Mouse (Mus musculus) lung, postnatal 0 days (tissue): ENCODE measurements around the gene Padi2. TPM values are rescaled to one million over a fixed set of nuclear protein-coding genes. Genes with fewer than 3 reads are reported as not detected.

Experiments
- ATAC-seq: fragments of 200-750 bp; cut with Nextera tagmentation; 2 replicates; pipeline ENCODE4 v1.8.0; 2017; ENCODE audit warnings: moderate library complexity
- DNase-seq: peaks from one replicate; pipeline ENCODE4 v3.0.0-alpha.2; 2016; ENCODE audit warnings: low spot score
- H3K27ac ChIP-seq: fragments of 300-500 bp; sonication (generic); 2 replicates; pipeline ENCODE4 v1.5.1; 2014; ENCODE audit warnings: antibody characterized with exemption, mild to moderate bottlenecking, low read length, mixed read lengths
- H3K27me3 ChIP-seq: fragments of 300-500 bp; sonication (generic); replicated peaks from 2 replicates; pipeline ENCODE4 v1.6.1; 2014; ENCODE audit warnings: low read length, mixed read lengths; ENCODE audit not compliant: insufficient read depth
- H3K36me3 ChIP-seq: fragments of 300-500 bp; sonication (generic); 2 replicates; pipeline ENCODE4 v1.6.1; 2014; ENCODE audit warnings: low read length, mixed read lengths; ENCODE audit not compliant: insufficient read depth
- H3K4me1 ChIP-seq: fragments of 300-500 bp; sonication (generic); 2 replicates; pipeline ENCODE4 v1.6.1; 2014; ENCODE audit warnings: antibody characterized with exemption, low read depth, low read length, mixed read lengths; ENCODE audit not compliant: insufficient read depth
- H3K4me2 ChIP-seq: fragments of 300-500 bp; sonication (generic); replicated peaks from 2 replicates; pipeline ENCODE4 v1.6.1; 2014; ENCODE audit warnings: low read depth, mild to moderate bottlenecking, low read length, moderate library complexity, mixed read lengths
- H3K4me3 ChIP-seq: fragments of 300-500 bp; sonication (generic); 2 replicates; pipeline ENCODE4 v1.5.1; 2014; ENCODE audit warnings: low read depth, low read length
- H3K9ac ChIP-seq: fragments of 300-500 bp; sonication (generic); replicated peaks from 2 replicates; pipeline ENCODE4 v1.6.1; 2014; ENCODE audit warnings: low read depth, mild to moderate bottlenecking
- H3K9me3 ChIP-seq: fragments of 300-500 bp; sonication (generic); 2 replicates; pipeline ENCODE4 v1.6.1; 2016; ENCODE audit warnings: low read length, mixed read lengths
- CTCF ChIP-seq: IDR thresholded peaks from 2 replicates; pipeline ENCODE4 v1.5.1; 2016; ENCODE audit warnings: antibody characterized with exemption, mild to moderate bottlenecking
- EP300 ChIP-seq: IDR thresholded peaks from 2 replicates; pipeline ENCODE4 v1.6.1; 2016; ENCODE audit warnings: antibody characterized with exemption, mild to moderate bottlenecking, control low read depth
- WGBS: fragments of 180-500 bp; shearing (Covaris S2); extraction: QIAGEN DNeasy Blood & Tissue Kit; methylation state at CpG from one replicate; pipeline ENCODE4 v1.1.7; 2014; 5-methylcytosine and 5-hydroxymethylcytosine counted together
- polyA plus RNA-seq: library from polyadenylated mRNA; unstranded; fragments of >200 nt; fragmentation: Nextera tagmentation; extraction: Ambion mirVana; gene quantifications from 2 replicates; pipeline ENCODE4 v1.2.1, GENCODE M21; 2015

Padi2 gene
- polyA plus RNA-seq, 1 experiment from 2014 or later = 0.94 TPM

DNA sequence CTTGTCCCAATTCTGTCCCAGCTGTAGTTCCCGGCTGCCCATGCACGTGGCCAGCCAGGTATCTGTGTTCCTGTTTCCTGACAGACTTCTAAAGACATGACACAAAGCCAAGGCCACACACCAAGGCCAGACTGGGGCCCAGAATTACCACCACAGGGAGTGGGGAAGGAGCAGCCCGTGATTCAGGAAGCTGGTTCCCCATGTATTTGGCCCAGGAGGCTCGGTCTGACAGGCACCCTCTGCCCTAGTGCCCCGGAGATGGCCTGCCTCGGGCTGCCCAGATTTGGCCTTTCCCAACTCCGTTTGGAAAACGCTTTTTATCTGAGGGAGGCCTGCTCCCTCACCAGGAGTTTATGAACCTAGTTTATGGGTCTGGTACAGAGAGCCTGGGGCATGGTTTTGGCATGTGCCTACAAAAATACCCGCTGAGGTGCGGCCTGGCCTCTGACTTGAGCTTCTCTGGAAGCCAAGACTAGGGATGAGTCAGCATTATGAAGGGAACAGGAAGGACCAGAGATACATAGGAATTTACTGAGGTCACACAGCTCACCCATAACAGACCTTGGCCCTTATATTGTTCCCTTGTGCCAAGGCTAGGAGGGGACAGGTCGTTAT is 44.0 kb upstream of the Padi2 start:
- WGBS = 77% methylated on average over 11 of the region's 11 CpGs

DNA sequence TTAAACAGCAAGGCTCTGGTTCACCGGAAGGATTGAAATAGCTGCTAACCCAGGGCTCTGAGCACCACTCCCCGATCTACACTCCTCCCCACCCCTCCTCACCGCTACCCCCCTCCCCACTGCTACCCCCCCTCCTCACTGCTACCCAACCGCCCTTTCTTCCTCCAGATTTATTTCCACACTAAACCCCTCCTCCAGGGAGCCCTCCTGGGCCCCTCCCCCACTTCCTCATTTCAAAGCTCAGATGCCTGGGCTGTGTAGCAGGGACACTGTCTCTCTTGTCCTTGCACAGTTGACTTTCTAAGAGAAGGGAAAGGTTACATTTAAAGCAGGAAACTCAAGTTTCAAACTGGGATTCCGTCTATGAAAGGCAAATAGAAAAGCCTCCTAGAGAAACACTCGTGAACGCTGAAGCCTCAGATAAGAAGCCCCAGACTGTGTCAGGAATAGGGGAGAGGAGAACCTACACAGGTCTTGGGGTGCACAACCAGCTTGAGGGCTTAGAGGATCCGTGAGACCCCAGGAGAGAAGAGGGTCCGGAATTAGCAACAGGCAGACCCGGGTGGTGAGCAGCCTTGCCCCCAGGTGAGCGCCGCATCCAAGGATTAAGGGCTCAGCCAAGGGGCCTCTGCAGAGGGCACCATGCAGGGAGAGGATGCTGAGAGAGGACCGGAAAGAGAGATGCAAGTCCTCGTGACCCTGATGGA is 37.5 kb upstream of the Padi2 start:
- 6% methylated on average over 14 of the region's 14 CpGs for WGBS
- Histone ChIP-seq H3K9ac (no peak overlapping the region), H3K27me3 (no peaks in the 10 kb centered on the region), H3K4me3 (no peak overlapping the region), H3K27ac (no peak overlapping the region), H3K4me2 (no peak overlapping the region), H3K9me3 (no peaks in the 10 kb centered on the region), H3K4me1 (no peaks in the 10 kb centered on the region), H3K36me3 (no peaks in the 10 kb centered on the region)
- TF ChIP-seq EP300 (no peak), CTCF (no peak)
- ATAC-seq = no peak
- DNase-seq = peak; percentile 52

More for the DNA sequence above, 44.0 kb upstream of the Padi2 start:
- Histone ChIP-seq H3K27ac (no peak overlapping the region), H3K9me3 (no peaks in the 10 kb centered on the region), H3K27me3 (no peaks in the 10 kb centered on the region), H3K4me2 (no peak overlapping the region), H3K4me1 (no peaks in the 10 kb centered on the region), H3K9ac (no peak overlapping the region), H3K36me3 (no peaks in the 10 kb centered on the region), H3K4me3 (no peak overlapping the region)
- ATAC-seq = no peak
- DNase-seq = no peak
- TF ChIP-seq CTCF (no peak), EP300 (no peak)

DNA sequence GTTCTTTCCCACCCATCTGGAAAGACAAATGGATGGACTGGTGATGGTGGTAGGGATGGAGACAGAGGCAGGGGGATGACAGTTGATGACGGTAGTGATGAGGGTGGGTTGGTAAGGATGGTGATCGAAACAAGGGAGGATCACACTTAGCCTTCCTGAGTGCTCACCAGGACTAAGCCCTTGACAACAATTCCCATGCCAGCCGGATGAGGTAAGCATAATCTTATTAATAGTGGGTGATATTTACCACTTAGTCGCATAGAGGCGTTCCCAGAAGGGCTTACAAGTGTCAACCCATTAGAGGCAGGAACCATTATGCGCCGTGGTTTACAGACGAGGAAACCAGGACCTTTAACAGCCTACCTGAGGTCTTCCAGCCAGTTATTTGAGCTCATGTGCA is 36.2 kb upstream of the Padi2 start:
- Histone ChIP-seq H3K9ac (no peak overlapping the region), H3K27ac (no peak overlapping the region), H3K4me1 (no peaks in the 10 kb centered on the region), H3K4me3 (no peak overlapping the region), H3K4me2 (no peak overlapping the region), H3K9me3 (no peaks in the 10 kb centered on the region), H3K36me3 (no peaks in the 10 kb centered on the region), H3K27me3 (no peaks in the 10 kb centered on the region)
- ATAC-seq (no peak), DNase-seq (no peak)
- WGBS = 81% methylated on average over 8 of the region's 8 CpGs
- TF ChIP-seq CTCF = no peak
- no peak for TF ChIP-seq EP300

DNA sequence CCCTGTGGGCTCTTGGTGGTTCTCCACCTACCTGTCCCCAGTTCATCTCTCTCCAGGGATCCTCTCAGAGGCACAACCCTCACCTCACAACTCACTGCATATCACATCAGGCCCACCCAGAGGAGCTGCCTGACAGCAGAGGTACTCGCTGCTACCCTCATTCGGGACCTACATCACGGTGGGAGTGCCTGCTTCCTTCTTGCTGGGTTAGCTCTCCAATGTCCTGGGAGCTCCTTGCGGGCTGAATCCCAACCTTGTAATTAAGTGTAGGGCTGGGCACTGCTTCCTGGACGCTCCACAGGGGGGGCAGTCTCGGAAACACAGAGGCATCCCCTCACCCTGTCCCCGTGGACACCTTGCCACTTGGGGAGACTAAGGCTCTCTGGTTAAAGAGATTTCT is 35.3 kb upstream of the Padi2 start:
- H3K4me3 ChIP-seq = no peak overlapping the region
- DNase-seq = no peak
- no peak for ATAC-seq
- no peak overlapping the region for H3K4me2 ChIP-seq
- WGBS = 77% methylated on average over 7 of the region's 7 CpGs
- no peak for TF ChIP-seq EP300
- TF ChIP-seq CTCF = no peak
- no peaks in the 10 kb centered on the region for H3K4me1 ChIP-seq
- no peaks in the 10 kb centered on the region for H3K27me3 ChIP-seq
- no peaks in the 10 kb centered on the region for H3K36me3 ChIP-seq
- no peak overlapping the region for H3K9ac ChIP-seq
- H3K27ac ChIP-seq = no peak overlapping the region
- H3K9me3 ChIP-seq = no peaks in the 10 kb centered on the region

DNA sequence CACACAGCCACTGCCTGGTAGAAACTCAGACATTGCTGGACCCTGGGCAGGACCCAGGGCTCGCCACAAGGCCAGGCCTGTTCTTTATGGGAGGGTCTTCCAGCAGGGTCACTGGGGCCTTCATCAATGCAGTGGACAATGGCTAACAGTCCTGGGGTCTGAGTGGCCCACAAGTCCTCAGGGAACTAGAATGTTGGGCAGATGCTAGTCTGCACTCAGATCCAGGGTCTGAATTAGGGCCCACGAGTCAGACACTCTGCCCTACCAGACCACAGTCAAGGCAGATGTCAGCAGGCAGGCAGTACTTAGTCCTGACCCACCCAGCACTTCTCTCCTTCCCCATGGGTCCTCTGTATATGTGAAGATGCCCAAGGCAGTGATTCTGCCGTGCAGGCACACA is 34.8 kb upstream of the Padi2 start:
- H3K27ac ChIP-seq = no peak overlapping the region
- DNase-seq (no peak), ATAC-seq (no peak)
- TF ChIP-seq EP300 (no peak), CTCF (no peak)
- WGBS = 90% methylated on average over 3 of the region's 3 CpGs
- no peak overlapping the region for H3K4me3 ChIP-seq
- no peaks in the 10 kb centered on the region for H3K4me1 ChIP-seq
- no peaks in the 10 kb centered on the region for H3K27me3 ChIP-seq
- H3K36me3 ChIP-seq = no peaks in the 10 kb centered on the region
- no peak overlapping the region for H3K9ac ChIP-seq
- no peak overlapping the region for H3K4me2 ChIP-seq
- no peaks in the 10 kb centered on the region for H3K9me3 ChIP-seq

DNA sequence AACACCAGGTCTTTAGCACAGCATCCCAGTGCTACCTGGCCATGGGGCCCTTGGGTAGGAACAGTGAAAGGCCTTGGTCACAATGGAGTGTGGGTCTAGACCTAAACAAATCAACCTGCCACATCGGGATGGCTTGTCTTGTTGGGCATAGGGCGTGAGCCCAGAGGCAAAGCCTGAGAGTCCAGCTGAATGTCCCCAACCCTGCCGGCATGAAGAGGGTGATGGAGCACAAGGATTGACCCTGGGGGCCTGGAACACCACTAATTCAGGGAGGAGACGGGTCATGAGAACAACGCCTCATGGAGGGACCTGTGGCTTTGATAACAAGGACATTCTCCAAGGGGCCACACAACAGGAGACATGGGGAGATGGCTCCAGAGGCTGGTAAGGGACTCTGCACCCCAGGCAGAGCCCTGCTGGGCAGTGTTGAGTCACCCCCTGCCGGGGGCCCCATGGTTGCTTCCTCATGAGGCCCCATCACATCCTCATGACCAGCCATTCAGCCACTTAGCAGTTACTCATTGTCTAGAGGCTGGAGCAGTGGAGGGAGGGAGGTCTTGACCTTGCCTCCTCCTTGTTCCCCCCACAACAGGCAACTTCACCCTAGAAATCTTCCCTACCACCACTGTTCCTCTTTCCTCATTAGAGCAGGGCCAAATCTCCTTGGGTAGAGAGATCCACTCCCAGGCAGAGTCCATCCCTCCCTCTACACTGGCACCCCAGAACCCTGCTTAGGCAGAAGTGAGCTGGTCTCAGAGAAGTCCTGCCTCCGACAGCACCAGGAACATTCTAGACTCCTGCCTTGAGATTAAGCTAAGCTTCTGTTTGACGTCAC is 34.1 kb upstream of the Padi2 start:
- 69% methylated on average over 8 of the region's 8 CpGs for WGBS
- H3K27me3 ChIP-seq = no peaks in the 10 kb centered on the region
- no peaks in the 10 kb centered on the region for H3K4me1 ChIP-seq
- no peaks in the 10 kb centered on the region for H3K9me3 ChIP-seq
- H3K4me3 ChIP-seq = no peak overlapping the region
- H3K27ac ChIP-seq = no peak overlapping the region
- no peak overlapping the region for H3K9ac ChIP-seq
- DNase-seq = peak; percentile 21
- no peak overlapping the region for H3K4me2 ChIP-seq
- TF ChIP-seq EP300 = no peak
- no peak for TF ChIP-seq CTCF
- H3K36me3 ChIP-seq = no peaks in the 10 kb centered on the region
- ATAC-seq = peak; percentile 53
